Mouse (Mus musculus): ENCODE measurements around the gene Runx1.

DNA sequence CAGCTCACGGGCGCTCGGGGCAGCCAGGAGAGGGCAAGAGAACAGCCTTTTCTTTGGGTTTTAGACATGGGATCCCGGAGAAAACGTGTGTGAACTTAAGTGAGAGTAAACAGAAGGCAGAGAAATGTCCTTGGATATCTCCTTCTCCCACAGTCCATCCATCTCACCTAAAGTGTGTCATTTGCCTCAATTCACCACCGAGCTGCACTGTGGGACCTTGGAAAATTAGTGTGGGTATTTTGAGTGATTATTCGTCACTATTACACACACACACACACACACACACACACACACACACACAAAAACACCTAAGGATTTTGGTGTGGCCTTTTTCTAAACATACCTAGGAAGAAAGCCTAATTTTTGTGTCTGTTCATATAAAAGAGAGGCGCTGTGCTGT lies 183.7 kb downstream of the Runx1 start:
- TF ChIP-seq GATA1 (IDR thresholded peaks at IDR 0.05; ENCODE audit: borderline replicate concordance, low read length): no peak
- no peak for TF ChIP-seq FLI1 (IDR thresholded peaks at IDR 0.05; ENCODE audit: low read length)

Measured in megakaryocyte, embryonic 14.5 days (primary cell).